Mouse (Mus musculus): Measurements from ENCODE around the gene Chd1l. TPM values are rescaled to one million over a fixed set of nuclear protein-coding genes. Genes with fewer than 3 reads are reported as not detected.
A peak's percentile ranks its signal among the peaks of the same experiment; 100 is the strongest.

Gene Chd1l
- total and polyA plus RNA-seq, 2 experiments = 2.4 to 7.7 TPM

GRCm38 (mm10) chr3:97641396-97641795, 31.4 kb upstream of the Chd1l start:
- peak; percentile 54 for DNase-seq (ENCODE audit: extremely low read depth, low read depth, low spot score)
- Histone ChIP-seq H3K79me2 (ENCODE audit: control insufficient read depth, insufficient read depth, low read length) (no peaks in the 10 kb centered on the region), H3K27me3 (ENCODE audit: control insufficient read depth, insufficient read depth, low read length) (no peaks in the 10 kb centered on the region), H3K9ac (ENCODE audit: low read depth, low read length) (0 out of 2 replicates have a peak overlapping the region, but pooled peaks have one; percentile 6), H3K36me3 (ENCODE audit: control insufficient read depth, insufficient read depth, low read length) (peaks cover 83% of the 10 kb centered on the region), H3K4me1 (ENCODE audit: control insufficient read depth, insufficient read depth, low read length) (peaks cover 17% of the 10 kb centered on the region), H3K27ac (replicated peaks; ENCODE audit: insufficient read depth, low read depth, low read length) (peak overlapping the region; percentile 38; the same call in 1 of the 2 replicates), H3K4me3 (ENCODE audit: insufficient read depth, low read depth, low read length) (no peak overlapping the region)
- TF ChIP-seq CTCF (IDR thresholded peaks at IDR 0.05; ENCODE audit: low read depth, low read length) = no peak
- TF ChIP-seq POLR2A (IDR thresholded peaks at IDR 0.05; ENCODE audit: extremely low read depth, insufficient read depth, low read length) = no peak
- WGBS = 55% methylated on average over 4 of the region's 4 CpGs

GRCm38 (mm10) chr3:97634288-97634761, 24.3 kb upstream of the Chd1l start:
- peaks cover 61% of the 10 kb centered on the region for H3K36me3 ChIP-seq (ENCODE audit: control insufficient read depth, insufficient read depth, low read length)
- H3K27ac ChIP-seq (replicated peaks; ENCODE audit: insufficient read depth, low read depth, low read length) = peak overlapping the region; percentile 29
- H3K9ac ChIP-seq (ENCODE audit: low read depth, low read length) = no peak overlapping the region
- H3K79me2 ChIP-seq (ENCODE audit: control insufficient read depth, insufficient read depth, low read length) = peaks cover 4% of the 10 kb centered on the region; the same call in 1 of the 2 replicates
- WGBS = 21% methylated on average over 3 of the region's 3 CpGs
- TF ChIP-seq POLR2A (IDR thresholded peaks at IDR 0.05; ENCODE audit: extremely low read depth, insufficient read depth, low read length) (no peak), CTCF (IDR thresholded peaks at IDR 0.05; ENCODE audit: low read depth, low read length) (no peak)
- DNase-seq (ENCODE audit: extremely low read depth, low read depth, low spot score) = peak; percentile 83
- no peaks in the 10 kb centered on the region for H3K27me3 ChIP-seq (ENCODE audit: control insufficient read depth, insufficient read depth, low read length)
- peaks cover 25% of the 10 kb centered on the region for H3K4me1 ChIP-seq (ENCODE audit: control insufficient read depth, insufficient read depth, low read length)
- H3K4me3 ChIP-seq (ENCODE audit: insufficient read depth, low read depth, low read length) = no peak overlapping the region

- peak; percentile 86 for DNase-seq (ENCODE audit: extremely low read depth, low read depth, low spot score)
- Histone ChIP-seq H3K79me2 (ENCODE audit: control insufficient read depth, insufficient read depth, low read length) (peaks cover 4% of the 10 kb centered on the region; the same call in 1 of the 2 replicates), H3K36me3 (ENCODE audit: control insufficient read depth, insufficient read depth, low read length) (peaks cover 53% of the 10 kb centered on the region), H3K27ac (replicated peaks; ENCODE audit: insufficient read depth, low read depth, low read length) (peak overlapping the region; percentile 74), H3K9ac (ENCODE audit: low read depth, low read length) (no peak overlapping the region), H3K4me3 (ENCODE audit: insufficient read depth, low read depth, low read length) (no peak overlapping the region), H3K4me1 (ENCODE audit: control insufficient read depth, insufficient read depth, low read length) (peaks cover 23% of the 10 kb centered on the region), H3K27me3 (ENCODE audit: control insufficient read depth, insufficient read depth, low read length) (no peaks in the 10 kb centered on the region)
- 20% methylated on average over 4 of the region's 4 CpGs for WGBS
- TF ChIP-seq CTCF (IDR thresholded peaks at IDR 0.05; ENCODE audit: low read depth, low read length) (no peak), POLR2A (IDR thresholded peaks at IDR 0.05; ENCODE audit: extremely low read depth, insufficient read depth, low read length) (no peak)
These were observed 23.5 kb upstream of the Chd1l start for GRCm38 (mm10) chr3:97633456-97633855.

- Histone ChIP-seq H3K36me3 (ENCODE audit: control insufficient read depth, insufficient read depth, low read length) (peaks cover 32% of the 10 kb centered on the region), H3K79me2 (ENCODE audit: control insufficient read depth, insufficient read depth, low read length) (peaks cover 4% of the 10 kb centered on the region; the same call in 1 of the 2 replicates), H3K27me3 (ENCODE audit: control insufficient read depth, insufficient read depth, low read length) (no peaks in the 10 kb centered on the region), H3K27ac (replicated peaks; ENCODE audit: insufficient read depth, low read depth, low read length) (peak overlapping the region; percentile 97), H3K4me1 (ENCODE audit: control insufficient read depth, insufficient read depth, low read length) (peaks cover 23% of the 10 kb centered on the region), H3K9ac (ENCODE audit: low read depth, low read length) (peak overlapping the region; percentile 57; the same call in 1 of the 2 replicates), H3K4me3 (ENCODE audit: insufficient read depth, low read depth, low read length) (peak overlapping the region; percentile 17; the same call in 1 of the 2 replicates)
- TF ChIP-seq CTCF (IDR thresholded peaks at IDR 0.05; ENCODE audit: low read depth, low read length) (no peak), POLR2A (IDR thresholded peaks at IDR 0.05; ENCODE audit: extremely low read depth, insufficient read depth, low read length) (no peak)
- WGBS = 23% methylated on average over 8 of the region's 8 CpGs
- peak; percentile 94 for DNase-seq (ENCODE audit: extremely low read depth, low read depth, low spot score)
These were observed 21.4 kb upstream of the Chd1l start for GRCm38 (mm10) chr3:97631258-97631860.

GRCm38 (mm10) chr3:97630746-97631145, 20.7 kb upstream of the Chd1l start:
- 60% methylated on average over 4 of the region's 4 CpGs for WGBS
- Histone ChIP-seq H3K4me3 (ENCODE audit: insufficient read depth, low read depth, low read length) (peak overlapping the region; percentile 46), H3K27me3 (ENCODE audit: control insufficient read depth, insufficient read depth, low read length) (no peaks in the 10 kb centered on the region), H3K9ac (ENCODE audit: low read depth, low read length) (peak overlapping the region; percentile 61), H3K79me2 (ENCODE audit: control insufficient read depth, insufficient read depth, low read length) (peaks cover 4% of the 10 kb centered on the region; the same call in 1 of the 2 replicates), H3K27ac (replicated peaks; ENCODE audit: insufficient read depth, low read depth, low read length) (peak overlapping the region; percentile 97), H3K4me1 (ENCODE audit: control insufficient read depth, insufficient read depth, low read length) (peaks cover 20% of the 10 kb centered on the region), H3K36me3 (ENCODE audit: control insufficient read depth, insufficient read depth, low read length) (peaks cover 26% of the 10 kb centered on the region)
- peak; percentile 53 for DNase-seq (ENCODE audit: extremely low read depth, low read depth, low spot score)
- no peak for TF ChIP-seq CTCF (IDR thresholded peaks at IDR 0.05; ENCODE audit: low read depth, low read length)
- TF ChIP-seq POLR2A (IDR thresholded peaks at IDR 0.05; ENCODE audit: extremely low read depth, insufficient read depth, low read length) = no peak

- Histone ChIP-seq H3K9ac (ENCODE audit: low read depth, low read length) (peak overlapping the region; percentile 79), H3K27ac (replicated peaks; ENCODE audit: insufficient read depth, low read depth, low read length) (peak overlapping the region; percentile 83), H3K4me1 (ENCODE audit: control insufficient read depth, insufficient read depth, low read length) (peaks cover 15% of the 10 kb centered on the region), H3K4me3 (ENCODE audit: insufficient read depth, low read depth, low read length) (peak overlapping the region; percentile 67), H3K27me3 (ENCODE audit: control insufficient read depth, insufficient read depth, low read length) (no peaks in the 10 kb centered on the region), H3K36me3 (ENCODE audit: control insufficient read depth, insufficient read depth, low read length) (peaks cover 21% of the 10 kb centered on the region), H3K79me2 (ENCODE audit: control insufficient read depth, insufficient read depth, low read length) (peaks cover 4% of the 10 kb centered on the region; the same call in 1 of the 2 replicates)
- DNase-seq (ENCODE audit: extremely low read depth, low read depth, low spot score) = peak; percentile 84
- 33% methylated on average over 4 of the region's 4 CpGs for WGBS
- TF ChIP-seq CTCF (IDR thresholded peaks at IDR 0.05; ENCODE audit: low read depth, low read length) = no peak
These were observed 19.9 kb upstream of the Chd1l start for GRCm38 (mm10) chr3:97629941-97630340.

Data from liver, adult 2 months (tissue).